Mouse (Mus musculus): Measurements from ENCODE around the gene Znrf3. TPM values are rescaled to one million over a fixed set of nuclear protein-coding genes. Genes with fewer than 3 reads are reported as not detected.

Gene Znrf3
- total RNA-seq, 2 experiments from 2014 or later: 4.6 to 12.2 TPM

- ATAC-seq (replicated peaks; ENCODE audit: low FRiP score, low TSS enrichment, poor library complexity, severe bottlenecking): no peak
These were observed 31.9 kb downstream of the Znrf3 start for GRCm38 (mm10) chr11:5412644-5413190.

DNA sequence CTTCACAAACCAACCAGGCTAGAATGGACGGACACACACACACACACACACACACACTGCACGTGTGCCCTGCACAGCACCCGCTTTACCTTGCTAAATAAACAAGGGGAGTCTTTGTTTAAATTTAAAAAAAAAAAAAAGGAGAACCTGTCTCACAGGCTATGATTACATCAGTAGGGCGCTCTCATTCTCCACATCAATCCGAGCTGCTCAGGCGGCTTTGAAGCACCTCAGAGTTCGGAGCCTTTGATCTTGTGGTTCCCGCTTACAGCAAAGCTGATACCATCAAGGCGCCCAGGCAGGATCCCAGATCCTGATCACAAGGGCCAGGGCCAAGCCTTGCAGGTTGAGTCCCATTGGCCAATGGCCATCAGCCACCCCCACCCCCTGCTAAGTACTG lies 33.1 kb downstream of the Znrf3 start:
- no peak for ATAC-seq (replicated peaks; ENCODE audit: low FRiP score, low TSS enrichment, poor library complexity, severe bottlenecking)

DNA sequence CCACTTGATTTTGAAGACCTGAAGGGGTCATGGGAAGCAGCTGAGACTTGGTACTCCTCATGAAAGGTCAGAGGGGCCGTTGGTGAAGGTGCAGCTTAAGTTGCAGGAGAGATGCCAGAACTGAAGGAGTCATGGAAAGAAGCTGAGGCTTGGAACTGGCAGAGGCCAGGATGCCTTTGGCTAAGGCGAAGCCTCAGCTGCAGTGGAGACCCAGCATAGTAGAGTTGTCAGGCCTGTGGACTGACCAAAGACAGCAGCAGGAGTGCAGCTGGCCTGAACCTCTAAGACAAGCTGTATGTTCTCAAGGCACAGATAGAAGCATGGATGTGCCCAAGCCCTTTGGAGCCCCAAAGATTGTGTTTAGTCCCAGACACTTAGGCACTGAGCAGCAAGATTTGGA lies 40.5 kb downstream of the Znrf3 start:
- ATAC-seq (replicated peaks; ENCODE audit: low FRiP score, low TSS enrichment, poor library complexity, severe bottlenecking): no peak

DNA sequence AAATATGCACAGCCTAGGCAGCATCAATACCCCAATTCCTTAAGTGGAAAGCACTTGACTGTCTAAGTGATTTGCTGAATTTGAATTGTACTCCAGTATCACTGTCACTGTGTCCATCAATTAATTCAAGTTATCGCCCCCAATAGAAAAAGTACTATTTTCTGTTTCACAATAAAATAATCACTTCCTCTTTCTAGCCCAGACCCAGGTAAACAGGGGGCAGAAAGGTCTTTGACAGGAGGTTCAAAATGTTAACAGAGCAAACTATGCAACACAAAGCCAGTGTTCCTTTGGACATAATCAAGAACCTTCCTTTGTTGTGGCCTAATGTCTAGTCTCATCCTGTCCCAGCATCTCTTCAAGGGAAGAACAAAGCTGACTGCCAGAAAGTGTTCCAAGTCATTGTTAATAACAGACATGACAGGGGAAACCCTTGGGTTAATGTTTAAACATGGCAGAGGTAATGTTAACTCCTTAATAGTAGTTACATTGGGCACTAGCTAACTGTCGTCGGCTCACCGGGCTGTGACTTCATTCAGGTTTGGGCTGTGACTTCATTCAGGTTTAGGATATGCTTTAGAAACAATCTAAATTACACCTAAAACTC lies 42.4 kb downstream of the Znrf3 start:
- ATAC-seq (replicated peaks; ENCODE audit: low FRiP score, low TSS enrichment, poor library complexity, severe bottlenecking): no peak

DNA sequence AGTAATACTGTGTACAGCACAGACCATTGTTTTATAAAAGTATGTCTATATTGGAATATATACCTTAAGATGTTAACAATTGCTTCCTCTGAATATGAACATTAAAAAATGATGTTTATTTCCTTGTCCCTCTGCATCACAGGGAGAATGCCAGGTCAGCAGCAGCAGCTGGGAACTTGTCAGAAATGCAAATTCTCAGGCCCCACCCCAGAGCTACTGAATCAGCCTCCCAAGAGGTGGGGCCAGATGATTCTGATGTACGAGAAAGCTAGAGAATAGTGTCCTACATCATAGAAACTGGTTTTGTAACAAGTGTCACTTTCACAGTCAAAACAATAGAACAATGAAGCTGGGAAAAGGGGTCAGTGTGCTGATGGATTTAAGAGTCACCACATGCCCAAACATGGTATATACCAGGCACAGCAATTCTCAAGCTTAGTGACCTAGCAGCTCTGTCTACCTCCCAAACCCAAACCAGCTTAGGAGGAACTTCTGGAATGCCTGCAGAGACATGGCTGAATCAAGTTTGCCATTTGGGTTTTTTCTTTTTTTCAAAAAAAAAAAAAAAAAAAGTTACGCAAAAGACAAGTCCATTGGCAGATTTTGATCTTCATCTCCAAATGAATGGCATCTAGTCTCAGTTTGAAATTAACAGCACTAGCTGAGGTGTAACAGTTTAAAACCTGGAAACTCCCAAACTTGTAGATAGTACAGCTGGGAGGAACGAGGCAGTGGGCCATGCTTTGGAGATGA lies 46.2 kb downstream of the Znrf3 start:
- ATAC-seq (replicated peaks; ENCODE audit: low FRiP score, low TSS enrichment, poor library complexity, severe bottlenecking): no peak

- no peak for ATAC-seq (replicated peaks; ENCODE audit: low FRiP score, low TSS enrichment, poor library complexity, severe bottlenecking)
These were observed 53.4 kb downstream of the Znrf3 start for GRCm38 (mm10) chr11:5390969-5391831.

GRCm38 (mm10) chr11:5382652-5383051 lies 62.0 kb downstream of the Znrf3 start:
- ATAC-seq (replicated peaks; ENCODE audit: low FRiP score, low TSS enrichment, poor library complexity, severe bottlenecking): no peak

- no peak for ATAC-seq (replicated peaks; ENCODE audit: low FRiP score, low TSS enrichment, poor library complexity, severe bottlenecking)
These were observed 63.4 kb downstream of the Znrf3 start for GRCm38 (mm10) chr11:5381226-5381625.

DNA sequence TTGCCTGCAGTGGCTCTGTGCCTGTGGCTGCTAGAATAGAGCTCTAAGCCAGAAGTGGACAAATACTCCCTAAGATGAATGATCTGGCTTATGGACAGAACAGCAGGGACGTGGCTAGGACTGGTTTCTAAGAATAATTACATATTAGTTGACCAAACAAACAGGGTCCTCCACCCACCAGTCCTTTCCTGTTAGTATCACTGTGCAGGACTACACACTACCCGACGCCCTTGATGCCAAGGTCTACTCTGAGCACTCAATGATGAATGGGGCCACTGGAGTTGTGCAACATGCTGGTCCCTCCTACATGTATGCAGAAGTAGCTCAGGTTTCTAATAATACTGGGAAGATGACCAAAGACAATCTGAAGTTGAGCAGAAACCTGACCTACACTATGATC lies 64.4 kb downstream of the Znrf3 start:
- ATAC-seq (replicated peaks; ENCODE audit: low FRiP score, low TSS enrichment, poor library complexity, severe bottlenecking): no peak

- peak; percentile 77 for ATAC-seq (replicated peaks; ENCODE audit: low FRiP score, low TSS enrichment, poor library complexity, severe bottlenecking)
These were observed 75.5 kb downstream of the Znrf3 start for GRCm38 (mm10) chr11:5369176-5369575.

GRCm38 (mm10) chr11:5368492-5368891 lies 76.2 kb downstream of the Znrf3 start:
- no peak for ATAC-seq (replicated peaks; ENCODE audit: low FRiP score, low TSS enrichment, poor library complexity, severe bottlenecking)

DNA sequence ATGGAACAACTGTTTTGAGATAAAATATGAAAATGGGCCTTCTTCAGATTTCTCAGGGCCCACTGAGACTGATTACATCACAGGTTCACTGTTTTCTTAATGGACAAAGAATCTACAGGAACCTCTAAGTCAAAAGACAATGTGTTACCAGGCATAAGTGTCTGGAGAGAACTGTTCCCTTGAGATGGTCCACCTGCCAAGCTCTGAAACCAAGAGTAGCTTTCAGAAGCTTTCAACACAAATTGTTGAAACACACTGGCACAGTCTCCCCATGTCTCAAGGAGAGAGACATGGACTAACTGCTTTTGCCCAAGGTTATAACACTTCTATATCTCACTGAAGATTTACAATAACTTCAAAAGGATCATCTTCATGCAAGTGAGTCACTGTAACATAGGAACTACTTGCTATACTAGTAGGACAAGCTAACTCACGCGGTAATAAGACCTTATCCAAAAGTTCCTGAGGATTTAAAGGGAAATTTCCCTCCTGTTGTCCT lies 89.3 kb downstream of the Znrf3 start:
- ATAC-seq (replicated peaks; ENCODE audit: low FRiP score, low TSS enrichment, poor library complexity, severe bottlenecking): no peak

- ATAC-seq (replicated peaks; ENCODE audit: low FRiP score, low TSS enrichment, poor library complexity, severe bottlenecking): no peak
These were observed 89.9 kb downstream of the Znrf3 start for GRCm38 (mm10) chr11:5354753-5355152.

- ATAC-seq (replicated peaks; ENCODE audit: low FRiP score, low TSS enrichment, poor library complexity, severe bottlenecking): no peak
These were observed 91.6 kb downstream of the Znrf3 start for GRCm38 (mm10) chr11:5353032-5353431.

DNA sequence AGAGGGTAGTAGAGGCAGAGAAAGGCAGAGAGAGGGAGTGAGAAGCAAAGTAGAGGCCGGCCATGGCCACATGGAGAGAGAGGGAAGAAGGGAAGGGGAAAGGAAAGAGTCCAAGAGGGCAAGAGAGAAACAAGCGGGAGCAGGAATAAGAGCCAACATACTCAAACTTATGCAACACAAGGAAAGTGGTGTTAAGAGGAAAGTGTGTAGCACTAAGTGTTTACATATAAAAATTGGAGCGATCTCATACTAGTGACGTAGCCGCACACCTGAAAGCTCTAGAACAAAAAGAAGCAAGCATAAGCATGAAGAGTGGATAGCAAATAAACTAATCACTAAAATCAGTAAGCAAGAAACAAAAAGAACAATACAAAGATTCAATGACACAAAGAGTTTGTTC lies 95.2 kb downstream of the Znrf3 start:
- no peak for ATAC-seq (replicated peaks; ENCODE audit: low FRiP score, low TSS enrichment, poor library complexity, severe bottlenecking)

DNA sequence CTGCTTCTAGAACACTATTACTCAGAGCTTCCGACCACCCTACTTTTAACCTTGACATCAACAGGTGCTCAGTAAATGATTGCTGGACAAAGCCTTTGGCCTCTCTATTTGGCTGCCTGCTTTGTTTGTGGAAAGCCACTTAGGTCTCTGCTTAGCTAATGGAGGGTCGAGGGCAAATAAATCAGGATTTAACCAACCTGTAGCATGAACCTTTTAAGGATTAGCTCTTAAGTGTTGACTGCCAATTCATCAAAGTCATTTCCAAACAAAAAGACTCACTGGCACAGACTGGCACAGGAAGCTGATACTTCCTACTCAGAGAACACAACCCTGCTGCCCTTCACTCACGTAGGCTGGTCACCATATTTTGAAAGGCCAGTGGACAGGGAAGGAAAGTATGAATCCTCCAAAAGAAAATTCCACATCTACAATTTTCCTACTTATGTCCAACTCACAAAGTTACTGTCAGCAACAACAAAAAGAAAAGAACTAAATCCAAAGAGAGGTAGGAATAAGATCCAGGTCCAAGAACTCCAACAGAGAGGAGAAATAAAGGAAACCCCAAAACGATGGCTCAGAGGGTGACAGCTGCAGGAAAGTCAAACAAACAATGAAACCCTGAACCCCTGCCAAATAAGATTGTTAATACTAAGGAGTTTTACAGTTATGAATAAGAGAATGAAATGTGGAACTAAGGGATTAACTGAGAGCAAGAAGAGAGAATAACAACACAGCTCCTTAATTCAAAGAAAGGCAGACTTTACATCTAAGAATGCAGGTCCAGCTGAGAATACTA lies 97.6 kb downstream of the Znrf3 start:
- no peak for ATAC-seq (replicated peaks; ENCODE audit: low FRiP score, low TSS enrichment, poor library complexity, severe bottlenecking)

- no peak for ATAC-seq (replicated peaks; ENCODE audit: low FRiP score, low TSS enrichment, poor library complexity, severe bottlenecking)
These were observed 100.9 kb downstream of the Znrf3 start for GRCm38 (mm10) chr11:5343748-5344147.

- ATAC-seq (replicated peaks; ENCODE audit: low FRiP score, low TSS enrichment, poor library complexity, severe bottlenecking): no peak
These were observed 104.9 kb downstream of the Znrf3 start for GRCm38 (mm10) chr11:5339732-5340131.

DNA sequence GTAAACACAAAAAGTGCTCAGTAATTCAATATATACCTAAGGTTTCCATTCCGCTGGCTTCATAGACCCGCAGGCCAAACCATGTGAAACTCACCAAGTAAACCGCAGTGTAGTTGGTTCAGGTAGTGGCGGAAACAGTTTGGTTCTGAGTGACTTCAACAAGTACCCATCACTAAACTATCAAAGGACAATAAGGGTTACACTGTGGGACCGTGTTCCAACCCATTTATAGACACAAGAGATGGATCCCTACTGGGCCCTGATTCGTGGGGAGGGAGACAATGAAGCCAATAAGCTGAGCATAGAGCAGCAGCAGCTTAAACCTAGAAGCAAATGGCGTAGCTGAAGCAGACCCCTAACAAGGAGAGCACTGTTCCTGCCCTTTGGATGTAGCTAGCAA lies 107.8 kb downstream of the Znrf3 start:
- ATAC-seq (replicated peaks; ENCODE audit: low FRiP score, low TSS enrichment, poor library complexity, severe bottlenecking): no peak
